Mouse (Mus musculus): ENCODE results near the gene Itgb8.

Gene Itgb8

DNA sequence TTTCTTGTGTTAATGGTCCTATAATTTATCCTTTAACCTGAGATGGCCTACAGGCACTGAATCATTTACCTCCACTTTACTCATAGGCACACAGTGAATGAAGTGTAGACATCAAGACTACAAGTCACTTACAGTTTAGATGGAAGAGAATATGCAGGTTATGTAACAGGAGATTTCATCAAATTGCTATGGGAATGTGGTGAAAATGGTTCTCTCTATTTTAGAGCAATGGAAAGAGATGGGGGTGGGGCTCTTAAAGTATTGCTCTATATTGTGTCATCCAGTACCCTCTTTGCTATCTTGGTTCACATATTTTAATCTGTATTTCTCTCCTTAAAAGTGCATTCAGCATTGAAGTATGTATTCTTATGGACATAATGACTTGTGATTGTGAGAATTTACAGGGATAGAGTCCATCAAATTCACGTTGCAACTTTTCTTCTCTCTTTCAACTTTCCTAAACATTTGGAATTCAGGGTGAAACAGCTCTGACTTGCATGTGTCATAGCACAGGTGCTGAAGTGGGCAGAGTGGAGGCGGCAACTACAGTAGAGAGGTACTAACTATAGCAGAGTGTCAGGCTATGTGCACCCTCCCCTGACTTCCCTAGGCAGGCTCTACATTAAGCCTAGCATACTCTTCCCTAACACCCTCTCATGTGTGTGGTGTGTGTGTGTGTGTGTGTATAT, 29.1 kb downstream of the Itgb8 start:
- no peak for DNase-seq (ENCODE audit: low read depth, low spot score)

DNA sequence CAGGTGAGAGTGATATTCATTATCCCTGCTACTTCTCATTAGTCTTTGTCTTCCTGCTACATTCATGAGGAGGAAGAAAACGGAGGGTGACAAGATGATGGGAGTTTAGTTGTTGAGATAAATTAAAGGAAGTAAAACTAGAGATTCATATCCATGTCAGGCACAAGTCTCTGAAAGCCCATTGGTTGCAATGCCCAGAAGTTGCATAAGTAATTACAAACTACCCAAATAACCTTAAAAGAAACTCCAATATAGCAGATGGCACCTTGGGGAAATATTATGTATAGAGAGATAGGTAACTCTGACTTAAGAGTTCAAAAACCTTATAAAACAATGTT, 31.2 kb downstream of the Itgb8 start:
- DNase-seq (ENCODE audit: low read depth, low spot score): no peak

DNA sequence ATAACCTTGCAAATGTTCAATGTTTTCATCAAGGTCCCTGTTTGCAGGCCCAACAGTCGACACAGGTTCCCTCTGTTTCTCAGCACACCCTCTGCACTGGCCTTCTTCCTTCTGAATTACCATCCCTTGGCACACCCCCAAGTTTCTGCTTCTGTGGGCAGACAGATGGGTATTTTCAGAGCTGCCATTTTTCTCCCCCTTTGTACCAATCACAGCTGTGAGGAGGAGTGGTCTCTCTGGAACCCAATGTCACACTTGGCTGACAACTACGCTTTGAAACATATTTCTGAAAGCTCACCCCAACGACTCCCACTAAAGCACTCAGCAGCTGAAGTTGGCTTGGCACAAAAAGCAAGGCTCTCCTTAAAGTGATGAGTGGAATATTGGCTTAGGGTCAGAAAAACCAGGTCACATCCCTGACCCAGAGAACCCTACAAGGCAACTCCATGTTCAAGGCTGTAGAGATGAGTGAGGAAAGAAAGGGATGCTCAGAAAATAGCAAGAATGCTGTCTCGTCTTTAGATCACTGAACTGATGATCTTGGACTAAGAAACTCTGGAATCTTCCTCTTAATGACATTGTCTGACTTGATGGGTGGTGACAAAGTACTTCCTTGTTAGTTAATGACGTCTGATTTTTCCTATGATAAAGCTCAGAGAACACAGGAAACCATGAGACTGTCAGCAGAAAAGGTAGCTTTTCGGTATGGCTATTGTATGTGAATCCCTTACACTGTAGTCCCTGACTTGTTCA, 31.7 kb downstream of the Itgb8 start:
- no peak for DNase-seq (ENCODE audit: low read depth, low spot score)

DNA sequence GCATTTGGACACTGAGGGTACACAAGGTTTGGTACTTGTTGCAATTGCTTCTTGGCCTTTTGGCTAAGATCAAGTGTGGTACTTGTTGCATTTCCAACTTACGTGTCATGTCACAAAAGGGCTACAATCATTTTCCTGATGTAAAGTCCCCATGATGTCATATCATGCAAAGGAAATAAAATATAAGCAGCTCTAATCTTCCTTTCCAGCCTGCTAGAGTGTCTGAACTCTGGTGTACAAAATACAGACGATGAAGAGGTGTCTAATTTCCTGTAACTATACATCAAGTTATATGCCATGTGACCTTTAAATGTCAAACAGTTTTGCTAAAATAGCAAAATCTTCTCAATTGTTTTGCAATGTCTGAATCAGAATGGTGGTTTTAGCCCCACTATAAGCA, 34.2 kb downstream of the Itgb8 start:
- DNase-seq (ENCODE audit: low read depth, low spot score): no peak

DNA sequence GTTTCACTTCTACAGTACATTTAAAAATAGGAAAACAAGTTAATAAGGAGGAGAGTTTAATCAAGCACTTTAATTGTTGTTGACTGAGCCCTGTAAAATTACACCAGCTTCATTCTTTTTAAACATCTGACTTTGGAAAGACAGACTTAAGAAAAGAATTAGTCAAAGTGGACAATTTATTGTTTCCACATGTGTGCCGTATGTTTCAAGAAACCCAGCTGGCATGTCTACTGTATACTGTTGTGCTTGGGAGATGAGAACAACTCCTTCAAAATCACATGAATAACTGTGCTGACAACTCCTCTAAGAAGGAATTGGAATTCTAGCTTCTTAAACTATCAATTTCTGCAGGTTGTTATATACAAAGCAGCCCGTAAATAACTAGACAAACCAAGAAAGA, 35.8 kb downstream of the Itgb8 start:
- no peak for DNase-seq (ENCODE audit: low read depth, low spot score)

DNA sequence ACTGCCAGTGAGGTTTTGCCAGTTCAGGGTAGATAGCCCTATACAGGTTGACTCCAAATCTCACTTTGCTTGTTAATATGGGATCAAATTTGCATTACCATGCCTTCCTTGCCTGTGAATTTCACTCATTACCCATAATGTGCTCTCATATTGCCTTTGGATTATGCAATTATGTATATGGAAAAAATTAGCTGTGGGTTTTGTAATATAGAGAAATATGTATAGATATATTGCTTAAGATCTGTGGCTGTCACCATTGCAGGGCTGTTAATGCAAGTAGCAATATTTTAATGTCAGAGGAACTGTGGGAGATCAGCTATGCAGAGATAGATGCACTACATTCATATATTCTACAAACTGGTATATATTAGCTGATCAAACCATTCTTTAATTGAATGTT, 43.5 kb downstream of the Itgb8 start:
- no peak for DNase-seq (ENCODE audit: low read depth, low spot score)

DNA sequence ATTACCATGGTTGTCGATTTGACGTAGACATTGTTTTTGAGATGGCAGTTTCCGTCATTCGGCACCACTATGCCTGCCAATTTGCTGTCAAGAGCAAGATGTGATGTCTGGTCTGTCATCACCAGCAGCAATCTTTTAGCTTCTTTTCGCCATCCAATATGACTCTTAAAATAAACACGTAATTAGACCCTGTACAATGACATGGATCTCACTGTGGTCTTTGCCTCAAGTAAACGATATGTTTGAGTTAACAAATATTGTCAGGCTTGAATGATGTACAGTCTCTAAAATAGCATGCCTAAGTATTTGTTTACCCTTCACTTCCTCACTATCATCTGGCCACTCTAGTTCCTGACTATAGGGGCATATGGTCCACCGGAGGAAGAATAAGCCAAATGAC, 48.8 kb downstream of the Itgb8 start:
- DNase-seq (ENCODE audit: low read depth, low spot score): no peak

DNA sequence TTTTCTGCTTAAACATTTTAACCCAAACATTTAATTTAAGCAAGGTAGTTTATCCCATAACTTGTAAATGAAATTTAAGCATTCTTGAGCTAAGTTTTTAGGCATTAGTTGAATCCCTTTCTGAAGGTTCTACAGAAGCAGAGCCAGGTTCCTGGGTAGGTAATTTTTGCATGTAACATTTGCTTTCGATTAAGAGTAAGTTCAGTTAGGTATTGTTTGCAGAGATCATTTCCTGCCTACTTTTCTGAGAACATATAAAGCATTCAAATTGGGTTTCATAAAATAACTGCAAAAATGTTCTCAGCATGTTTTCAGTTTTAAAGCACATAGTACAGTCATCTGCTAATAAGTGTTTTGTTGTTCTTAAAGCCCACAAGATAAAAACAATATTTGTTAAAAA, 53.2 kb downstream of the Itgb8 start:
- no peak for DNase-seq (ENCODE audit: low read depth, low spot score)

DNA sequence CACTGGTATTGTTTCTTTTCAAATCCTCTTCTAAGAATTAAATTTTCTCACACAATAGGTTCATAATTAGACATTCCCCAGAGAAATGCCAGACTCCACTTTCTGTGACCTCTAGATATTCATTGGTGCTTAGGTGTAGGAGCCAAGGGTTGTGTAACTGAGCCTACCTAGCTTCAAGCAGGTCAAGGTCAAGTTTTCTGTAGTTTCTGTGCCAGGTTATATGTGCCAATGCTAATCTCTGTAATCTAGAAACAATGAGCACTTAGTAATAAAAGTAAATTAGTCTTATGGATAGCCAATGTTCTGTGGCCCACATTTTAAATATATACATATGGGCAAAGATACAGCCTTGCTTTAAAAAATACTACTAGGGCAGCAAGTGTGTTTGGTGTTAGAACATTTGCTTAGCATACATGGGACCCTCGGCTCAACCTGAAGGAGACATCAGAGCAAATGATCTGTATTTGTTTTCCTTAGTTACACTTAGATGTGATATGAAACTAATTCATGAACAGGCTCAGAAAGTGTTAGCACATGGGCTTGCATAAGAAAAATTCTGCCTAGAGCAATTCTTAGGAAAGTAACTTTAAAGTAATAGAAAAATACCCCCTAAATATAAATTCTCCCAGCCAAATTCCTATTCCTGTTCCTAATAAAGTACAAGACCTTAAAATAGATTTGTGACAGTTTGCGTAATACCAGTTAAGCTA, 56.2 kb downstream of the Itgb8 start:
- DNase-seq (ENCODE audit: low read depth, low spot score): no peak

DNA sequence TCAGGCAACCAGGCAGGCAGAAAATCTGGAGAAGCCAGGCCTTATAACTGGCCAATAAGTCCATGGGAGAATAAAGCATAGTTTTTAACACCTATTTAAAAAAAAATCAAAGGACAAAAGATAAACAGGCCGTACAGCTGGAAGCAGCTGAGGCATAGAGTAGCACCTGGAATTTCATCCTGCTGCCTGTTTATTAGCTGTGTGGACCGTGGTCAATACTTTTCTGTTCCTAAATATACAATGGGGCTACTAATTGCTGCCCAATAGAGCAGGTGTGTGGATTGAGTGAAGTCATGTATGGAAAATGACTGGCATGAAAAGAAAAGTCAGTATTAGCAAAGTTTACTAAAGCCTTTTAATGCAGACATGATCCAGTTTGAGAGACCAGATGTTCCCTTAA, 62.6 kb downstream of the Itgb8 start:
- no peak for DNase-seq (ENCODE audit: low read depth, low spot score)

DNA sequence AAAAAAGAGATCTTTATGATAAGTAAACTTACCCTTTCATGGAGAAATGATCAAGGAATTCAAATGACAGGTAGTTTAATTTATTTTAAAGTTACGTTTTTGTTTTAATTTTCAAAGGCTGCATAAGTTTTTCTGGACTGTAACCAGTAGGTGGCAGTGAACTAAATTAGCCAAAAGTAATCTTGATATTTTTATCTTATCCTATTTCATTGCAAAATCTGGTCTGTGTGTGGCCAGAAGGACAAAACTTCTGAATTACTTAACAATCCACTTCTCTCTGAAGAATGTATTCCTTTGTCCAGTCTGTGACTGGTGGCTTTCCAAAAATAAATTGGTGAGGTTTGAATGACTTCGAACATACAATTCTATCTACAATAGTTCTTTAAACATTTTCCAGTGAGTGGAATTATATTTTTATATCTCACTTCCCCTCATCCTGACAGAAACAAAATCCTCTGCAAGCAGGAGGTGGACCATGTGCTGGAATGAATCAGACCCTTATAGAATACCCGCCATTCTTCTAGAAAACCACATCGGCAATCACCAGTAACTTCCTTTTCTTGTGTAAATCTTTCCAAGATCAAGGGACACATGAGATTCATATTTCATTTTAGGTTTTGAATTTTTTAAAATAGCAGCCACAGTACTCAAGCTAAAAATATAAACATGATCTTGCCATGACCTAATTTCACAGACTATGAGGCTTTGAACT, 68.6 kb downstream of the Itgb8 start:
- DNase-seq (ENCODE audit: low read depth, low spot score): no peak

DNA sequence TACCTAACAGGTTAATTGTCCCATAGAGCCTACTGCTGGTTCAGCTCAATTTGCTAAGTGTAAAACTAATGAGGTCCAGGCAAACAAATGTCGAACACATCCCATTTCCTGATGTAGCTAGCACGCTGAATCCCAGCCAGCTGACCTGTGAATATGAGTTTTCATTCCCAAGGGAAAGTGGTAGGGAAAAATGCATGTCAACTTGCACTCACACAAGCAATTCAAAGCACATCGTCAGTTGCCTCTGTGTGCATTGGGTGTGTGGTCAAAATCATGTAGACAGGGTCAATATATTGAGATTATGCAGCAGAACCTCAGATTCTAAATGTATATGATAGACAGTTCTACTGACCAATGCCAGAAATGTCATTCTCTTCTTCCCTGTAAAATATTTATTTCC, 69.5 kb downstream of the Itgb8 start:
- DNase-seq (ENCODE audit: low read depth, low spot score): no peak

DNA sequence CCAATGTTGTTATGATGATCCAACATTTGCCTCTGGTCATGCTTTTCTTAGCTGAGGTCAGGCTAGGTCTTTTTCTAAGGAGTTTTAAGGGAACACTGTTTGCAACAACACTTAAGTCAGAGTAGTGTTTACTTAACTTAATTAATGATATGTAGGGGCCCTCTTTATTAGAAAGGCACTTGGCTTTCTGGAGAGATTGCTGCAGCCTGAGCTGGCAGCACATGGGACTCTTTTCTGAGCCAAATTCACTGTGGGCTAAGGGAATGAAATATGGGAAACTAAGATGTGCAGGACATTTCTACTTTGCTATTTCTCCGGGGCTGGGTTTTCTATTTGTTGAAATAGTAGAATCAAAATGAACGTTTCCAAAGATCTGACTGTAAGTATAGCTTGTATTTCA, 73.5 kb downstream of the Itgb8 start:
- no peak for DNase-seq (ENCODE audit: low read depth, low spot score)

DNA sequence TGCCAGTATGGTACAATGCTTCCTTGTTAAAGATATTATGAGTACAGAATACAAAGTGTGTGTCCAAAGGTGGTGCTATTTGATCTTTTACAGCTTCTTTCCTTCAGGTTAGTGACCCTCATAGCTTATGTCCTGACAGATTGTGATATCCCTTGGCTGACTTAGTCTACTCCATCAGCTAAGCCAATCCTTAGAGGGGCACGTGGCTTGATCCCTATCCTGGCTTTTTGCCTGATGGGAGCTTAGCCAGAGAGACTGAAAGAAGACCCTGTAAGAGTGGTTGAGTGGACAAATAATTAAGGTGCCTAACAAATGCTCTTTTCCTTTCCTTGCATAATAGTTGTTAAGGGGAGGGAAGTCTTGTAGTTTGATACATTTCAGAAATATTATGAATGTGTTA, 73.9 kb downstream of the Itgb8 start:
- no peak for DNase-seq (ENCODE audit: low read depth, low spot score)

DNA sequence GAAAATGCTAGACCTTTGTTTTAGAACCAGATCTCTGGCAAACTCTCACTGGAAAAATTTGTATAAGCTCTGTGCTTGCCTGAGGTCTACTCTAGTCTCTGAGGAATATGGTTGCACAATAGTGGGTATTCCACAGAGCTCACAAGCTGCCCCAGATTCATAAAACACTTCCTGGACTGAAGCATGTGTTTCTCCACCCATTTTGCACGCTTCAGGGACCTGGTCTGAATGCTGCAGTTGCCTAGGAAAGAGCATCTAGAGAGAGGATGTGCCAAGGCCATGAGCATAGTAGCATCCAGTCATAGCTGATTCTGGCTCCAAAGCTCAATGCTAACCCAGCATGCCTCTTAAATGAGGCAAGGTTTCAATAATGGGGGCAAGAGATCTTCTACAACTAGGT, 74.4 kb downstream of the Itgb8 start:
- DNase-seq (ENCODE audit: low read depth, low spot score): no peak

DNA sequence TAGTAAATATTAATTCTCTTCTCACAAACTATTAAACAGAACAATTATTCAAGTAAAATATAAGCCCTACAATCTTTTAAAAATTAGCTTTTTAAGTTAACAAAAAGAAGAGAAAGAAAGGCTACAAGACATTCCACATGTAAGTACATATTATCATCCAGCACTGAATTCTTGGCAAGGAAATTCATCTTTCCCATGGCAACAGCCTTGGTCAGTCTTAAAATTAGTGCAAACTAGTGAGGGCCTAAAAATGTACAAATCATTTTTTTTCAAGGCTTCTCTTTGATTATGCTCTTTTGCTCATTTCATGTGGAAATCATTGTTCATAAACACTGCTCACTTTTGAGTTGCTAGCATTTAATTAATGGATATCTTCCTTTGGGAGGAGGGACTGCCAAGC, 77.8 kb downstream of the Itgb8 start:
- DNase-seq (ENCODE audit: low read depth, low spot score): no peak

DNA sequence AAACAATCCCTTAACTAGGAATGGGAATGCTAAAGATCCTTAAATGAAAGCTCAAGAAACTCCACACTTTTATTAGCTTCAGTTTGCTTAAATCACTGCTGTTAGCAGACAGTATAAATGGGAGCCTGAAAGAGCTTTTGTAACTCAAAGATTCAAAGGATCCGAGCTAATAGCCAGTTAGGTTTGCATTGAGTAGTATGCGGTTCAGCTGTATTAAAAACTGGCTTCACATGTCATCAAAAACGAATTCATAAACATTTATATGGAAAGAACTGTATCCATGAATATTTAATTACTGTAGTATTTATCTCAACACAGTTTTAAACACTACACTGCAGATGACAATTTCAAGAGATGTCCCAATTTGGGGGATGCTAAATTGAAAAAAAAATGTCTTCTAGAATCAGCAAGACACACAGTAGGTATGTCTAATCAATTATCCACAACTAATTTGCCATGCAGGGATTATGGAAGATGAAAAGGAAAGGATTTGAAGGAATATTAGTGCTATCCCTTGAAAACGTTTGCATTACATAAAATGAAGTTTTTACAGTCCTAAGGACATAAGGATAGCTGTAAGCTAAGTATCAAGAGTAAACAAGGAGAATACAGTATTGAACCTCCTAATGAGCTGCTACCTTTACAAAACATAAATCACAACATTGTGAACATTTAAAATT, 79.2 kb downstream of the Itgb8 start:
- no peak for DNase-seq (ENCODE audit: low read depth, low spot score)

DNA sequence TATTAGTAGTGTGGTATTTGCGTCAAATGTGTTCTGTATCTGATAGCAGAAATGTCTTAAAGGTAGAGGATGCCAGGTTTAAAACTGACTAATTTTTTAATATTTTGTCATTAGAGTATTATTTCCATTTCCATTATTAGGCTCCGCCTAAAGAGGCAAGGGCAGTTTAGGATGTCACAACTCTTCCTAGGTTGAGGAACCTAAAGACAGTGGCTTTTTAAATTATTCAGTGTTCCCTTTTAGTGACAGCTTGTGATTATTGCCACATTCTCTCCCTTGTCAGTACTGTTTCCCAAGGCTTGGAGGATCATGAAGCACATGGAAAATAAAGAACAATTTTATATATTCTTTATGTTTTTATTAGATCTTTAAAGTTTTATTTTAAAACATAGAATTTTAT, 80.9 kb downstream of the Itgb8 start:
- no peak for DNase-seq (ENCODE audit: low read depth, low spot score)

DNA sequence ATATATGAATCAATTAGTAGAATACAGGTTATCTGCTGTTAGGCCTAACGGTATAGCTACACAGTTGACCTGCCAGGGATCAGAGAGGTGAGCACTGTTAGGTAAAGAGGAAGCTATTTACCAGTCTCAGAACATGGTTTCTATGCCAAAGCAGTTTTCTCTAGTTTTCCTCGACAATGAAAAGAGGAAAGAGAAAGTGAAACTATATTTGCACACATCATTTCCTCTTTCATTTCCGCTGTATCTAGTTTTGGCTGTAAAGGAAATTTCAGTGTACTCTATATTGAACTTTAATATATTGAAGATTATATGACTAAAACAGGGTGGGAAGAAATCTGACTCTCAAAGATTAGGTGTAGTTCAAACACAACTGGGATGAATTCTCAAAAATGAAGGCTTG, 81.5 kb downstream of the Itgb8 start:
- DNase-seq (ENCODE audit: low read depth, low spot score): no peak

DNA sequence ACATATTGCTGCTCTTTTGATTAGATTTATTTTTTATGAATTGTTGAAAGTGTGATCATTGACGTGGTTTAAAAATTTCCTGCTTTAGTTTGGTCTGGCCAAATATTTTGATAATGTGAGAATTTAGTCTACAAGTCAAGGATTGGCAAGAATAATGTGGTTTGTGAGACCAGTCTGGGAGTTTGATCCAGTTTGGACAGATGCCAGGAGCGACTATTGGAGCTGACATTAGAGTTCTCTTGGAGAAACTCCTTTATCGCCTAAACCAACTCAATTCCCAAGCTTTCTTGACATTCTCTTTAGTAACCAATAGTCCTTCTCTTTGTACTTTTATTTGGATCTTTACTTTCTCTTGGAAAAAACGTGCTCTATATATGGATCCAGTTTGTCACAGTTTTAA, 83.0 kb downstream of the Itgb8 start:
- DNase-seq (ENCODE audit: low read depth, low spot score): no peak

DNA sequence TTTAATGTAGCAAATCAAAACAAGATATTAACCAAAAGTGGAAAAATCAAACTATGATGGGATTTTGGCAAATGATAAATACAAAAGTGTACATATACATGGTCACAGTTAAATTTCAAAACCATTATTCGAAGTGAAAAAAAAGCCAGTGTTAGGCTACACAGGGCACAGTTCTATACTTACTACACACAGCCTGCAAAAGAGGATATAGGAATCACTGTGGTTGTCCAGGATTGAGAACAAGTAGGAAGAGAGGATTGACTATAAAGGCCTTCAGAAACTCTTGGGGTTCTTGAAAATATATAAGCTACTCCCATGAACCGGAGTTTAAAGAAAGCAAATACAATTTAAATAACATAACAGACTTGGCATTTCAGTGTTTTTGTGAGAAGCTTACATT, 87.6 kb downstream of the Itgb8 start:
- DNase-seq (ENCODE audit: low read depth, low spot score): no peak

DNA sequence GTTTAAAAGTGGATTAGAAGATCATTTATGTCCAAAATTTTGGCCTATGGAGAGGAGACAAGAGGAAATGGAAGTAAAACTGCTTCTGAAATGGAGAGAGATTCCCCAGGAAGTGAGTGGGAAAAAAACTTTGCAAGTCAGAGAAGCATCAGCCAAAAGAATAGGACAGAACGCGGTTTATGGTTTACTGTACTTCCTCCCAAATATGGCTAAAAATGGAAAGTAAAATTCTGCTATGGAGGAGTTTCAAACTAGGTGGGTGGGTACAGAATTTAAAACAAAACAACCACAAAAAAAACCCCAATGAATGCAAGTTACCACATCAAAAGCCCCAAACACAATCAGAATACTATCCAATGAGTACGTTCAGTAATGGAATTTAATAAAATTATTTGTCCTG, 90.8 kb downstream of the Itgb8 start:
- no peak for DNase-seq (ENCODE audit: low read depth, low spot score)

Measured in ES-CJ7 (cell line).